Mouse (Mus musculus): ENCODE data around the gene H6pd. TPM values are rescaled to one million over a fixed set of nuclear protein-coding genes. Genes with fewer than 3 reads are reported as not detected.
A peak's percentile ranks its signal among the peaks of the same experiment; 100 is the strongest.

Gene H6pd
- polyA plus RNA-seq, 1 experiment from 2014 or later: 33.1 TPM

GRCm38 (mm10) chr4:150003021-150003580 is 5.7 kb downstream of the H6pd start:
- Histone ChIP-seq H3K27ac (ENCODE audit: low read depth, low read length) (peak overlapping the region; percentile 96), H3K9ac (ENCODE audit: low read depth, low read length) (no peak overlapping the region), H3K4me2 (replicated peaks; ENCODE audit: low read depth) (peak overlapping the region; percentile 69), H3K27me3 (replicated peaks; ENCODE audit: control insufficient read depth, insufficient read depth, low read length) (no peaks in the 10 kb centered on the region), H3K9me3 (ENCODE audit: control insufficient read depth) (no peaks in the 10 kb centered on the region), H3K4me1 (replicated peaks; ENCODE audit: control insufficient read depth, insufficient read depth, low read length) (peaks cover 19% of the 10 kb centered on the region), H3K36me3 (ENCODE audit: control insufficient read depth, insufficient read depth) (peaks cover 3% of the 10 kb centered on the region; the same call in 1 of the 2 replicates), H3K4me3 (ENCODE audit: low read depth, low read length) (peak overlapping the region; percentile 35)
- 9% methylated on average over 7 of the region's 7 CpGs for WGBS
- no peak for TF ChIP-seq CTCF (IDR thresholded peaks at IDR 0.05; ENCODE audit: low read depth)
- ATAC-seq: peak; percentile 55

GRCm38 (mm10) chr4:150002021-150002528 is 6.7 kb downstream of the H6pd start:
- Histone ChIP-seq H3K27ac (ENCODE audit: low read depth, low read length) (peak overlapping the region; percentile 96), H3K9ac (ENCODE audit: low read depth, low read length) (peak overlapping the region; percentile 51; the same call in 1 of the 2 replicates), H3K27me3 (replicated peaks; ENCODE audit: control insufficient read depth, insufficient read depth, low read length) (no peaks in the 10 kb centered on the region), H3K4me3 (ENCODE audit: low read depth, low read length) (peak overlapping the region; percentile 35), H3K4me2 (replicated peaks; ENCODE audit: low read depth) (peak overlapping the region; percentile 69), H3K36me3 (ENCODE audit: control insufficient read depth, insufficient read depth) (peaks cover 3% of the 10 kb centered on the region; the same call in 1 of the 2 replicates), H3K9me3 (ENCODE audit: control insufficient read depth) (no peaks in the 10 kb centered on the region), H3K4me1 (replicated peaks; ENCODE audit: control insufficient read depth, insufficient read depth, low read length) (peaks cover 19% of the 10 kb centered on the region)
- WGBS: 34% methylated on average over 12 of the region's 12 CpGs
- ATAC-seq: peak; percentile 65
- TF ChIP-seq CTCF (IDR thresholded peaks at IDR 0.05; ENCODE audit: low read depth): no peak

- H3K9me3 ChIP-seq (ENCODE audit: control insufficient read depth): no peaks in the 10 kb centered on the region
- peaks cover 5% of the 10 kb centered on the region; the same call in 1 of the 2 replicates for H3K36me3 ChIP-seq (ENCODE audit: control insufficient read depth, insufficient read depth)
- 41% methylated on average over 10 of the region's 10 CpGs for WGBS
- H3K4me3 ChIP-seq (ENCODE audit: low read depth, low read length): peak overlapping the region; percentile 35
- no peak for ATAC-seq
- TF ChIP-seq CTCF (IDR thresholded peaks at IDR 0.05; ENCODE audit: low read depth): no peak
- H3K4me2 ChIP-seq (replicated peaks; ENCODE audit: low read depth): peak overlapping the region; percentile 69
- H3K4me1 ChIP-seq (replicated peaks; ENCODE audit: control insufficient read depth, insufficient read depth, low read length): peaks cover 19% of the 10 kb centered on the region
- H3K27ac ChIP-seq (ENCODE audit: low read depth, low read length): peak overlapping the region; percentile 96
- peak overlapping the region; percentile 48 for H3K9ac ChIP-seq (ENCODE audit: low read depth, low read length)
- H3K27me3 ChIP-seq (replicated peaks; ENCODE audit: control insufficient read depth, insufficient read depth, low read length): no peaks in the 10 kb centered on the region
Observed at GRCm38 (mm10) chr4:150001221-150001860, 7.5 kb downstream of the H6pd start.

- Histone ChIP-seq H3K4me2 (replicated peaks; ENCODE audit: low read depth) (peak overlapping the region; percentile 69), H3K4me3 (ENCODE audit: low read depth, low read length) (peak overlapping the region; percentile 35), H3K36me3 (ENCODE audit: control insufficient read depth, insufficient read depth) (peaks cover 12% of the 10 kb centered on the region; the same call in 1 of the 2 replicates), H3K9ac (ENCODE audit: low read depth, low read length) (no peak overlapping the region), H3K27me3 (replicated peaks; ENCODE audit: control insufficient read depth, insufficient read depth, low read length) (no peaks in the 10 kb centered on the region), H3K9me3 (ENCODE audit: control insufficient read depth) (no peaks in the 10 kb centered on the region), H3K27ac (ENCODE audit: low read depth, low read length) (peak overlapping the region; percentile 96), H3K4me1 (replicated peaks; ENCODE audit: control insufficient read depth, insufficient read depth, low read length) (peaks cover 19% of the 10 kb centered on the region)
- 71% methylated on average over 15 of the region's 15 CpGs for WGBS
- no peak for ATAC-seq
- TF ChIP-seq CTCF (IDR thresholded peaks at IDR 0.05; ENCODE audit: low read depth): no peak
Observed at GRCm38 (mm10) chr4:149999931-150000555, 8.8 kb downstream of the H6pd start.

- peaks cover 19% of the 10 kb centered on the region for H3K4me1 ChIP-seq (replicated peaks; ENCODE audit: control insufficient read depth, insufficient read depth, low read length)
- TF ChIP-seq CTCF (IDR thresholded peaks at IDR 0.05; ENCODE audit: low read depth): no peak
- H3K4me2 ChIP-seq (replicated peaks; ENCODE audit: low read depth): peak overlapping the region; percentile 69; the same call in 1 of the 2 replicates
- H3K27me3 ChIP-seq (replicated peaks; ENCODE audit: control insufficient read depth, insufficient read depth, low read length): no peaks in the 10 kb centered on the region
- H3K36me3 ChIP-seq (ENCODE audit: control insufficient read depth, insufficient read depth): peaks cover 13% of the 10 kb centered on the region; the same call in 1 of the 2 replicates
- 65% methylated on average over 9 of the region's 9 CpGs for WGBS
- H3K9me3 ChIP-seq (ENCODE audit: control insufficient read depth): no peaks in the 10 kb centered on the region
- no peak overlapping the region for H3K9ac ChIP-seq (ENCODE audit: low read depth, low read length)
- no peak for ATAC-seq
- H3K4me3 ChIP-seq (ENCODE audit: low read depth, low read length): no peak overlapping the region
- peak overlapping the region; percentile 96 for H3K27ac ChIP-seq (ENCODE audit: low read depth, low read length)
Observed at GRCm38 (mm10) chr4:149999510-149999900, 9.3 kb downstream of the H6pd start.
